Mouse (Mus musculus): ENCODE results near the gene Fam78a. TPM values are rescaled to one million over a fixed set of nuclear protein-coding genes. Genes with fewer than 3 reads are reported as not detected.

Gene Fam78a
- total RNA-seq (2023): 197 TPM

GRCm38 (mm10) chr2:32084111-32084871 is at the start of gene Fam78a:
Gene Fam78a, minus strand, starts transcription at chr2:32084857.

GRCm38 (mm10) chr2:32095351-32096121 is 10.9 kb upstream of the Fam78a start, which contains the start of gene Plpp7:
Gene Plpp7, plus strand, starts transcription at chr2:32095528.

Other genes with a start within 250 kb of the Fam78a start
- gene Fibcd1, start 238.9 kb downstream of the Fam78a start, total RNA-seq (2023): 0.09 TPM
- gene Lamc3, start 197.6 kb downstream of the Fam78a start, total RNA-seq (2023): not detected
- gene Aif1l, start 134.7 kb downstream of the Fam78a start, total RNA-seq (2023): not detected
- 132 TPM for gene Nup214, start 110.4 kb downstream of the Fam78a start, total RNA-seq (2023)
- not detected for gene Plpp7, start 10.7 kb upstream of the Fam78a start, total RNA-seq (2023)
- gene Prrc2b, start 66.2 kb upstream of the Fam78a start, total RNA-seq (2023): 147 TPM
- 12.8 TPM for gene Pomt1, start 151.7 kb upstream of the Fam78a start, total RNA-seq (2023)
- 103 TPM for gene Uck1, start 175.3 kb upstream of the Fam78a start, total RNA-seq (2023)
- gene Golga2, start 202.5 kb upstream of the Fam78a start, total RNA-seq (2023): 49.5 TPM
- 72.3 TPM for gene Swi5, start 203.2 kb upstream of the Fam78a start, total RNA-seq (2023)

Measured in CD8-positive naive resting alpha-beta T cell, adult 57 days (primary cell).